Mouse (Mus musculus): ENCODE results near the gene Prkce. TPM values are rescaled to one million over a fixed set of nuclear protein-coding genes. Genes with fewer than 3 reads are reported as not detected.

The Prkce gene
- total RNA-seq, 2 experiments from 2014 or later = 31.1 to 32.5 TPM

GRCm38 (mm10) chr17:86618431-86618861 is 450.9 kb downstream of the Prkce start:
- peak; percentile 47 to 64 for DNase-seq
- intact Hi-C loops (cut with DNase I) = loop anchor here (5.0 kb wide), 1 partner anchor 81 kb away; no protein-coding TSS in a partner anchor

- DNase-seq = no peak
- intact Hi-C loops (cut with DNase I) = no loop called here
These were observed 455.3 kb downstream of the Prkce start for GRCm38 (mm10) chr17:86622862-86623261.

- DNase-seq = no peak
- intact Hi-C loops (cut with DNase I) = no loop called here
These were observed 458.9 kb downstream of the Prkce start for GRCm38 (mm10) chr17:86626523-86626922.

GRCm38 (mm10) chr17:86633131-86633530 is 465.5 kb downstream of the Prkce start:
- no peak for DNase-seq
- intact Hi-C loops (cut with DNase I) = no loop called here

GRCm38 (mm10) chr17:86637311-86637710 is 469.7 kb downstream of the Prkce start:
- intact Hi-C loops (cut with DNase I) = no loop called here
- DNase-seq = no peak

GRCm38 (mm10) chr17:86639279-86639678 is 471.7 kb downstream of the Prkce start:
- no peak for DNase-seq
- intact Hi-C loops (cut with DNase I) = no loop called here

GRCm38 (mm10) chr17:86647226-86647625 is 479.6 kb downstream of the Prkce start:
- no peak for DNase-seq
- intact Hi-C loops (cut with DNase I) = no loop called here

- DNase-seq = no peak
- intact Hi-C loops (cut with DNase I) = no loop called here
These were observed 481.4 kb downstream of the Prkce start for GRCm38 (mm10) chr17:86648856-86649435.

GRCm38 (mm10) chr17:86650241-86650640 is 482.7 kb downstream of the Prkce start:
- intact Hi-C loops (cut with DNase I) = no loop called here

GRCm38 (mm10) chr17:86651091-86651490 is 483.5 kb downstream of the Prkce start:
- peak in 1 of 2 experiments; percentile 20 for DNase-seq
- intact Hi-C loops (cut with DNase I) = no loop called here

More at GRCm38 (mm10) chr17:86650241-86650640, 482.7 kb downstream of the Prkce start:
- DNase-seq = no peak

- intact Hi-C loops (cut with DNase I) = no loop called here
- DNase-seq = peak; percentile 46 to 51
These were observed 485.2 kb downstream of the Prkce start for GRCm38 (mm10) chr17:86652751-86653150.

- DNase-seq = peak in 1 of 2 experiments; percentile 26
- intact Hi-C loops (cut with DNase I) = no loop called here
These were observed 488.8 kb downstream of the Prkce start for GRCm38 (mm10) chr17:86656369-86656768.

- intact Hi-C loops (cut with DNase I) = no loop called here
- DNase-seq = no peak
These were observed 494.7 kb downstream of the Prkce start for GRCm38 (mm10) chr17:86662301-86662700.

- no peak for DNase-seq
- intact Hi-C loops (cut with DNase I) = no loop called here
These were observed 495.9 kb downstream of the Prkce start for GRCm38 (mm10) chr17:86663471-86663870.

GRCm38 (mm10) chr17:86667836-86668600 is 500.4 kb downstream of the Prkce start:
- no peak for DNase-seq
- intact Hi-C loops (cut with DNase I) = no loop called here

GRCm38 (mm10) chr17:86669641-86670373 is 502.2 kb downstream of the Prkce start:
- peak in 1 of 2 experiments; percentile 30 for DNase-seq
- intact Hi-C loops (cut with DNase I) = no loop called here

GRCm38 (mm10) chr17:86670731-86671130 is 503.1 kb downstream of the Prkce start:
- intact Hi-C loops (cut with DNase I) = no loop called here
- peak in 1 of 2 experiments; percentile 42 for DNase-seq

- intact Hi-C loops (cut with DNase I) = no loop called here
These were observed 507.4 kb downstream of the Prkce start for GRCm38 (mm10) chr17:86674971-86675370.

GRCm38 (mm10) chr17:86676336-86676735 is 508.8 kb downstream of the Prkce start:
- intact Hi-C loops (cut with DNase I) = no loop called here
- DNase-seq = no peak

More at GRCm38 (mm10) chr17:86674971-86675370, 507.4 kb downstream of the Prkce start:
- DNase-seq = no peak

- intact Hi-C loops (cut with DNase I) = no loop called here
These were observed 509.3 kb downstream of the Prkce start for GRCm38 (mm10) chr17:86676909-86677308.

GRCm38 (mm10) chr17:86685263-86685662 is 517.7 kb downstream of the Prkce start:
- no peak for DNase-seq
- intact Hi-C loops (cut with DNase I) = no loop called here

More at GRCm38 (mm10) chr17:86676909-86677308, 509.3 kb downstream of the Prkce start:
- DNase-seq = no peak
